Mouse (Mus musculus) cerebellum, adult 2 months (tissue): ENCODE results near the gene Map3k12. TPM values are rescaled to one million over a fixed set of nuclear protein-coding genes. Genes with fewer than 3 reads are reported as not detected.

Experiments used
- DNase-seq, 2 experiments: peaks; one replicate each; pipeline ENCODE4 v3.0.0; 2021
- H3K27ac ChIP-seq: fragments of 200-500 bp; 2 replicates; pipeline ENCODE4 v1.5.1; 2012; ENCODE audit warnings: low read length, control low read depth, inconsistent platforms; ENCODE audit not compliant: insufficient read depth
- H3K27me3 ChIP-seq: fragments of 200-500 bp; 2 replicates; pipeline ENCODE4 v1.6.1; 2012; ENCODE audit warnings: inconsistent platforms, mild to moderate bottlenecking, low read length, moderate library complexity; ENCODE audit not compliant: control insufficient read depth, insufficient read depth
- H3K4me1 ChIP-seq: fragments of 200-500 bp; 2 replicates; pipeline ENCODE4 v1.6.1; 2011; ENCODE audit warnings: low read length; ENCODE audit not compliant: control insufficient read depth, insufficient read depth
- H3K4me3 ChIP-seq: fragments of 200-500 bp; replicated peaks from 2 replicates; pipeline ENCODE3; 2011; ENCODE audit warnings: mild to moderate bottlenecking, low read depth, low read length, control low read depth; ENCODE audit not compliant: insufficient read depth
- CTCF ChIP-seq: fragments of 200-500 bp; IDR thresholded peaks from 2 replicates; pipeline ENCODE4 v1.5.1; 2011; ENCODE audit warnings: low read depth, mild to moderate bottlenecking, control low read depth, low read length, moderate library complexity, borderline replicate concordance; ENCODE audit not compliant: insufficient read depth
- POLR2A ChIP-seq: fragments of 200-500 bp; IDR thresholded peaks from 2 replicates; pipeline ENCODE4 v1.6.1; 2011; ENCODE audit warnings: low read length, control low read depth, borderline replicate concordance; ENCODE audit not compliant: insufficient read depth
- WGBS: fragments of 180-500 bp; shearing (Covaris S2); methylation state at CpG from one replicate; pipeline ENCODE4 v1.1.7; 2018; 5-methylcytosine and 5-hydroxymethylcytosine counted together
- polyA plus RNA-seq: library from polyadenylated mRNA; depleted of rRNA; stranded (reverse); fragments of >200 nt; gene quantifications from 2 replicates; pipeline ENCODE4 v1.2.3, GENCODE M21; 2012

Map3k12 gene
- polyA plus RNA-seq, 1 experiment, result 130 TPM

DNA sequence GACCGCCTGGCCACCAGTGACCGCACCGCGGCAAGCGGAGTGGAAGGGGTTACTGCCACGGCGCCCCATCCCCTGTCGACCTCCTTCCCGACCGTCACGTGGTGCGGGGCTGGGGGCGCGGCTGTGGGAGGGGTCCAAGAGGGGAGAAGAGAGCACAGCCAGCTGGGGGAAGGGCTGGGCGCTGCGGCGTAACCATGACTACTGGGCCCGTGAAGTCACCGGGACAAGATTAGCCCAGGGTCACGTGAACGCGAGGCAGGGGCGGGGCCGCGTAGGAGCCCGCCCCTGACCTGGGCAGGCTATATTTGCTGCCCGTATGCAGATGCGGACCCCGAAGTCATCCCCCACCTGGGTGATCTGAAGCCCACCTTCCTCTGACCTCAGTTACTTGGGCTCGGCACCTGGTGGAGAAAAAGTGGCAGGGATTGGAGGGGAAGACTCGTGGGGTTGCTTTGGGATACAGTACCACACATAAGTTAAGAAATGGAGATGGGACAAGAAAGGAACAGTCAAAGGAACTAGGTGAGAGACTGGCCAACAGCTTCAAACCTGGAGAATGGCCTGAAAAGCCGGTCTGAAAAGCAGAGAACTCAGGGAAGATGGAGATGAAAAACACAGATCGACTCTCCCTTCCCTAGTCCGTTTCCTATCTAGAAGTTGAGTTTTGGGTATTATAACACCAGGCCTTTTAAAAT lies 6.1 kb downstream of the Map3k12 start:
- DNase-seq, result peak; percentile 81
- no peak for TF ChIP-seq CTCF
- no peak for TF ChIP-seq POLR2A
- peaks cover 24% of the 10 kb centered on the region for H3K4me1 ChIP-seq
- H3K27ac ChIP-seq, result peak overlapping the region; percentile 70
- WGBS, result under 1% methylated on average over 33 of the region's 34 CpGs
- H3K4me3 ChIP-seq, result peak overlapping the region; percentile 71
- no peaks in the 10 kb centered on the region for H3K27me3 ChIP-seq

DNA sequence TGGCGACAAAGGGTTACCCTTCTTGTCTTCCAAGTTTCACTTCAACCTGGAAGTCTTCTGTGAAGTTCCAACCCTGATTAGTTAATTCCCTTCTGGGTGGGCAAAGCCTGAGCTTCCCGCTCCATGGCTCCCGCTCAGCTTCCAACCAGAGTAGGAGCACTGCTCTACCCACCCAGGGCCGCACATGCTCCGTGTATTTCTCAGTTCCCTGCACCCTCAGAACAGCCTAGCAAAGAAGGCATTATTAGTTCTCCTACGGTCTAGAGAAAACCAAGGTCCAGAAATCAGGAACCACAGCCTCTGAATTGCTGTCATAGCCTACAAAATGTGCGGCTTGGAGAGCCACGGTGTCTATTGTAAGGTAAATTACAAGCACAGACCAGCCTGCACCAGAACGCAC lies 6.8 kb downstream of the Map3k12 start:
- Histone ChIP-seq H3K4me3 (peak overlapping the region; percentile 71), H3K27ac (peak overlapping the region; percentile 70), H3K4me1 (peaks cover 27% of the 10 kb centered on the region), H3K27me3 (no peaks in the 10 kb centered on the region)
- DNase-seq, result no peak
- TF ChIP-seq CTCF (no peak), POLR2A (no peak)
- 3% methylated on average over 9 of the region's 9 CpGs for WGBS

DNA sequence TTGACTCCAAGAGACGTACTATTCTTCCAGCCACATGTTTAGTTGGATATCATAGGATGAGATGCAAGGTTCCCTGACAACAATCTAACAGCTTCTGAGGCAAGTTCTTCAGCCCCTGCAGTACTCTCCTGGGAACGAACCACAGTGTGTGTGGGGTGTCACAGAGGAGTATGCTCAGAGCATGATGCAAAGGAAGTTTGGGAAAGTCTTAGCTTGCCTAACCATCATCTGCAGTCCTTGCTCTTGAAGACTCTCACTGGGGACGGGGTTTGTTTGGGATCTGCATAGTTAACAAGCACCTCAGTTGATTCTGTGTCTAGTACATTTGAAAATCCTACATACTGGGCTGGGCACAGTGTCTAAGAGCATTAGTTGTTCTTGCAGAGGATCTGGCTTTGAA lies 8.5 kb downstream of the Map3k12 start:
- H3K4me3 ChIP-seq, result no peak overlapping the region
- TF ChIP-seq POLR2A, result no peak
- TF ChIP-seq CTCF, result no peak
- H3K4me1 ChIP-seq, result peaks cover 29% of the 10 kb centered on the region
- no peak overlapping the region for H3K27ac ChIP-seq
- 67% methylated on average over 3 of the region's 3 CpGs for WGBS
- DNase-seq, result peak in 1 of 2 experiments; percentile 3
- H3K27me3 ChIP-seq, result no peaks in the 10 kb centered on the region

DNA sequence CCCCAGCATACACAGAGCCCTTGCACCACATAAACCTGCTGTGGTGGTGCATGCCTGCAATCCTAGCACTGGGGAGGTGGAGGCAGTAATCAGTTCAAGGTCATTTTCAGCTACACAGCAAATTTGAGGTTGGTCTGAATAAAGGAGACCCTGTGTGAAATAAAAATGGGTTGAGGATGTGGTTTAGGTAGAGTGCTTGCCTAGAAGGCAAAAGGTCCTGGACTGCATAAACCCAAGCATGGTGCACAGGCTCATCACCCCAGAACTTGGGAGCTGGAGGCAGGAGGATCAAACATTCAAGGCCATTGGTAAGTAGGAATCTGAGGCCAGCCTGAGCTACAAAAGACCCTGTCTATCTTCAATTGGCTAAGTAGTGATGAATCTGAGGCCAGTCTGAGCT lies 9.3 kb downstream of the Map3k12 start:
- H3K4me3 ChIP-seq, result no peak overlapping the region
- TF ChIP-seq POLR2A, result no peak
- no peak for TF ChIP-seq CTCF
- no peaks in the 10 kb centered on the region for H3K27me3 ChIP-seq
- H3K4me1 ChIP-seq, result peaks cover 22% of the 10 kb centered on the region
- no peak for DNase-seq
- H3K27ac ChIP-seq, result no peak overlapping the region; the same call in 1 of the 2 replicates

DNA sequence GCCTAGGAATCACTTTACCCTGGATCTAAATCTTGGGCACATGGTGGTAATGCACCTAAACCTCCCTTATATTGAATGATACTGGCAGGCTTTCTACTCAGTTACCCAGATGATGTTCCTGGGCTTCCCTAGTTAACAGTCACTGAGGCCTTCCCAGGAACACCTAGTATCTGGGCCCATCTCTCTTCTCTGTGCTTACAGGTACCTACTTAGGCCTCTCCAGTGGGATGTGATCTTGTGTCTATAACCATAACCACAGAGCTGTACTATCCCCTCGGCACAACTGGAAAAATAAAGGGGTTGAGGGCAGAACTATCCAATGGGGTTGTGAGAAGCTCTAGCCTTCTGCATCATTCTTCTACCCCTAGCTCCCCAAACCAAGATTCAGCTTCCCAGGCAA lies 10.0 kb downstream of the Map3k12 start:
- TF ChIP-seq CTCF, result no peak
- no peak for TF ChIP-seq POLR2A
- no peak overlapping the region for H3K4me3 ChIP-seq

DNA sequence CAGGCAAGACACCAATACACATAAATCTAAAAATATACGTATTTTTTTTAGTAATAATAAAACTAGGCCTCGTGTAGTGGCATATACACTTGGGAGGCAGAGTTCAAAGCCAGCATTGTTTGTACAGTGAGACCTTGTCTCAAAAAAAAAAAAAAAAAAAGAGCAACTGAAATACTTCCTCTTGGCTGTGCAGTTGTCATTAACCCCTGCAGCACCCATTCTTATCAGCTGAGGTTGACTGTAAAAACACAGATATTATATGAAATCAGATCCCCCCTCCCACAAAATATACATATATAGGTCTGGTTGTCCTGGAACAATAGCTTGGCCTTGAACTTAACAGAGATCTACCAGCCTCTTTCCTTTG lies 10.4 kb downstream of the Map3k12 start:
- TF ChIP-seq POLR2A (no peak), CTCF (no peak)
- H3K27ac ChIP-seq, result no peak overlapping the region
- no peak overlapping the region for H3K4me3 ChIP-seq
- 54% methylated on average over 2 of the region's 2 CpGs for WGBS
- H3K27me3 ChIP-seq, result no peaks in the 10 kb centered on the region
- no peak for DNase-seq
- H3K4me1 ChIP-seq, result peaks cover 17% of the 10 kb centered on the region

More for the DNA sequence above, 10.0 kb downstream of the Map3k12 start:
- Histone ChIP-seq H3K27me3 (no peaks in the 10 kb centered on the region), H3K27ac (no peak overlapping the region), H3K4me1 (peaks cover 17% of the 10 kb centered on the region)
- no peak for DNase-seq
- 100% methylated on average over 1 of the region's 1 CpGs for WGBS

DNA sequence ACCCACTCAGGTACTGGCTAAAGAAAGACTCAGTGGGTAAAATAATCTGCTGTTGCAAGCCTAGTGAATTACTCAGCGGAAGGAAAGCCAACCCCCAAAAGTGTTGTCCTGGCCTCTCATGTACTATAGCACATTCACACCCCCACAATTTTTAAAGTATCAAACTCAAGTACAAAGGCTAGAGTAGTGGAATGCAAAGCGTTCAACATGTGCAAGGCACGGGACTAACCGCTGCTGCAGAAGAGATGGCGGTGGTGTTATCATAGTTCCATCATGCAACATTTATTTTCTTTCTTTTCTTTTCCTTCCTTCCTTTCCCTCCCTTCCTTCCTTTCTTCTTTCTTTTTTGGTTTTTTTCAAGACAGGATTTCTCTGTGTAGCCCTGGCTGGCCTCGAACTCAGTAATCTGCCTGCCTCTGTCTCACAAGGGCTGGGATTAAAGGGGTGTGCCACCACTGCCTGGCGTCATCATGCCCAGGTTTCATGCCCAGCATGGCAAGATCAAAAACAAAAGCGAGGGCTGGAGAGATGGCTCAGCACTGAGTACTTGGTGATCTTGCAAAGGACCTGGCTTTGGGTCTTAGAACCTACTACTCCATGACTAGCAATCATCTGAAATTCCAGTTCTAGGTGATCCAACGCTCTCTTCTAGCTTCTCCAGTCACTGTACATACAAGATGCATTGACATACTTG lies 10.9 kb downstream of the Map3k12 start:
- 72% methylated on average over 9 of the region's 9 CpGs for whole genome bisulfite sequencing
- Histone ChIP-seq H3K27me3 (no peaks in the 10 kb centered on the region), H3K27ac (no peak overlapping the region), H3K4me1 (peaks cover 17% of the 10 kb centered on the region), H3K4me3 (no peak overlapping the region)
- TF ChIP-seq CTCF (no peak), POLR2A (no peak)
- peak in 1 of 2 experiments; percentile 6 for DNase-seq

DNA sequence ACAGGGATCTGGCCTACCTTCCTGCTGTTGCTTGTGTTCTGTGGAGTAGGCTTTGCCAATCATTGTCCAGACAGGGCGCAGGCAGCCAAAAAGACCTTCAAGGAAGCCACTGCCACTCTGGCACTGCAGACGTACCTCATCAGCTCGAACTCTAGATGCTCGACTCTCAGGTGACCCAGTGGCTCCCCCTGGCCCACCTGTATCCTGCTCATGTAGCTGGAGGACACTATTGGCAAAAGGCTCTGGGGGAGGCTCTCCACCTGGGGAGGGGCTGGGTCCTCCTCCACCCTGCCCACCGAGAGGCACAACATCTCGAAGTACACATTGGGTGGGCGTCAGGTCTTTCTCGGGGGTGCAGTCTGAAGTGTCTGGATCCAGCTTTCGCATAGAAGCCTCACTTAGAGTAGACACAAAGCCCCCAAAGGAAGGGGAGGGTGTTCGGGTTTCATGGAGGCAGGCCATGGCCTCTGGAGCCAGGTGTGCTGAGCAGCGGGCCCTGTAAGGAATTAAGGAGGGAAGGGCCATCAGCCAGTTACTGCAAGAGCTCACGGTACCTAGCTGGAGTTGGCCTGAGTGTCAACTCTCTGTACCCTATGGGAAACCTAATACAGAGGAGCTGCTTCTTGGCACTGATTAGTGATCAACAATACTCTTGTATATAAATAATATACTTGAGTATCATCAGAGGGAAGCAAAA lies 11.6 kb downstream of the Map3k12 start:
- H3K27me3 ChIP-seq, result no peaks in the 10 kb centered on the region
- no peak overlapping the region for H3K4me3 ChIP-seq
- H3K4me1 ChIP-seq, result peaks cover 17% of the 10 kb centered on the region
- H3K27ac ChIP-seq, result no peak overlapping the region
- TF ChIP-seq CTCF (no peak), POLR2A (no peak)
- 56% methylated on average over 12 of the region's 12 CpGs for WGBS
- DNase-seq, result peak in 1 of 2 experiments; percentile 23
